In genomic region chr12:111007134-111008103, GRCm38 (mm10) we compare ENCODE assay signal across 8 mouse cellular contexts. TPM values are rescaled to one million over a fixed set of nuclear protein-coding genes. Genes with fewer than 3 reads are reported as not detected.
DNase-seq lines count a peak whose midpoint lies in the region; ATAC-seq and TF ChIP-seq lines count a peak whose summit lies in the region.

No protein-coding gene starts in this region.

- no peaks in the 10 kb centered on the region for H3K36me3 ChIP-seq in lung, embryonic 14.5 days (ENCODE audit: insufficient read depth)

- no peak for TF ChIP-seq CTCF in lung, embryonic 14.5 days (IDR thresholded peaks at IDR 0.05; ENCODE audit: low read depth)

- H3K27ac ChIP-seq in lung, embryonic 14.5 days (ENCODE audit: low read depth): peak overlapping the region; percentile 66; the same call in 1 of the 2 replicates

- no peak overlapping the region for H3K4me2 ChIP-seq in lung, embryonic 14.5 days

- peaks cover 15% of the 10 kb centered on the region for H3K4me1 ChIP-seq in lung, embryonic 14.5 days (ENCODE audit: insufficient read depth)

- H3K9ac ChIP-seq in lung, embryonic 14.5 days: no peak overlapping the region

- intact Hi-C loops in gastrocnemius, postnatal 14 days (cut with DNase I; ENCODE audit: low total_unique reads): no loop called here

- ATAC-seq in inflammation-experienced regulatory T-cells, adult 6 months: peak; percentile 99
- peak; percentile 54 for ATAC-seq in lung, embryonic 14.5 days (ENCODE audit: insufficient read depth)

- 49% methylated on average over 14 of the region's 14 CpGs for WGBS in lung, embryonic 14.5 days

- no peaks in the 10 kb centered on the region for H3K9me3 ChIP-seq in lung, embryonic 14.5 days (ENCODE audit: low read depth, low read length)

- no peaks in the 10 kb centered on the region for H3K27me3 ChIP-seq in lung, embryonic 14.5 days (ENCODE audit: insufficient read depth, low read length)

- peak; percentile 27 for DNase-seq in ovary, adult 18-20 months (ENCODE audit: low spot score)
- DNase-seq in ovary, postnatal 36 days (ENCODE audit: low spot score): no peak
- DNase-seq in c-Kit-positive CD71-negative TER-119-negative erythroid progenitor cells, embryonic 14.5 days (ENCODE audit: low read depth): peak; percentile 68
- peak; percentile 49 for DNase-seq in lung, embryonic 14.5 days
- DNase-seq in thymus, postnatal 4 days: peak; percentile 71
- no peak for DNase-seq in gastrocnemius, postnatal 14 days
- no peak for DNase-seq in gastrocnemius, adult 8-10 months (ENCODE audit: low spot score in 2 of 2)

- no peak overlapping the region for H3K4me3 ChIP-seq in lung, embryonic 14.5 days (ENCODE audit: low read depth, low read length)

RNA-seq across cellular contexts. Expression of gene Ankrd9, which starts 28.6 kb away (rescaled TPM):
- 1 to 10 TPM in 1 of 3 experiments, under 1 TPM in 2; 0.28 to 1.4 (median 0.61) TPM for polyA plus RNA-seq in inflammation-experienced regulatory T-cells, adult 6 months (2017; shearing (Covaris generic))
- 11.2 and 14.2 TPM in 2 replicates for polyA plus RNA-seq in lung, embryonic 14.5 days (2014; fragmentation: Nextera tagmentation; extraction: Ambion mirVana)
- total RNA-seq in gastrocnemius, postnatal 14 days (2021): 100 to 1,000 TPM in 1 of 2 experiments, 10 to 100 TPM in 1; 87.2 to 221 TPM
- 100 to 1,000 TPM; 147 to 209 (median 152) TPM for total RNA-seq in gastrocnemius, adult 8-10 months (2022)

RNA-seq across cellular contexts. Expression of gene Rcor1, which starts 31.7 kb away (rescaled TPM):
- polyA plus RNA-seq in inflammation-experienced regulatory T-cells, adult 6 months (2017; shearing (Covaris generic)): 10 to 100 TPM; 13.6 to 19.7 (median 14.7) TPM
- polyA plus RNA-seq in lung, embryonic 14.5 days (2014; fragmentation: Nextera tagmentation; extraction: Ambion mirVana): 14.4 and 17.0 TPM in 2 replicates
- total RNA-seq in gastrocnemius, postnatal 14 days (2021): 10 to 100 TPM; 11.5 to 12.7 TPM
- 1 to 10 TPM; 5.5 to 6.9 (median 5.8) TPM for total RNA-seq in gastrocnemius, adult 8-10 months (2022)

Comparison
In these comparisons a context has a peak if more than half of its experiments do, and no peak if none do; other contexts are left out.
1. DNase-seq: peak in ovary, adult 18-20 months (single experiment), c-Kit-positive CD71-negative TER-119-negative erythroid progenitor cells, embryonic 14.5 days (single experiment), lung, embryonic 14.5 days (single experiment) and thymus, postnatal 4 days (single experiment); none in ovary, postnatal 36 days (single experiment), gastrocnemius, postnatal 14 days (single experiment) and gastrocnemius, adult 8-10 months (0 of 2).